Mouse (Mus musculus) C2C12 (cell line): Measurements from ENCODE around the gene Veph1. TPM values are rescaled to one million over a fixed set of nuclear protein-coding genes. Genes with fewer than 3 reads are reported as not detected.

Experiments used
- H3K27me3 ChIP-seq: one replicate; pipeline ENCODE4 v1.6.1; 2011; ENCODE audit not compliant: control insufficient read depth, insufficient read depth, insufficient read length
- H3K36me3 ChIP-seq: one replicate; pipeline ENCODE4 v1.6.1; 2011; ENCODE audit not compliant: control insufficient read depth, insufficient read depth
- H3K4me3 ChIP-seq: one replicate; pipeline ENCODE4 v1.5.1; 2011; ENCODE audit warnings: mild to moderate bottlenecking, control low read depth; ENCODE audit not compliant: poor library complexity, insufficient read depth, severe bottlenecking
- H3K79me2 ChIP-seq: one replicate; pipeline ENCODE4 v1.6.1; 2011; ENCODE audit not compliant: control insufficient read depth, insufficient read depth
- H3K79me3 ChIP-seq: one replicate; pipeline ENCODE4 v1.6.1; 2011; ENCODE audit warnings: low read depth, control low read depth
- H3ac ChIP-seq: one replicate; pipeline ENCODE3; 2011; ENCODE audit warnings: low read depth; ENCODE audit not compliant: control insufficient read depth, insufficient read length
- CEBPB ChIP-seq: IDR thresholded peaks from one replicate; pipeline ENCODE4 v1.6.1; 2011; ENCODE audit warnings: low read depth, mild to moderate bottlenecking, control low read depth, moderate library complexity
- CTCF ChIP-seq: IDR thresholded peaks from one replicate; pipeline ENCODE4 v1.5.1; 2011; ENCODE audit not compliant: control insufficient read depth, insufficient read depth, insufficient read length
- FOSL1 ChIP-seq: IDR thresholded peaks from one replicate; pipeline ENCODE4 v1.8.0; 2011; ENCODE audit warnings: mild to moderate bottlenecking, low read length; ENCODE audit not compliant: poor library complexity, insufficient read depth, severe bottlenecking
- MAX ChIP-seq: IDR thresholded peaks from one replicate; pipeline ENCODE4 v1.6.1; 2011; ENCODE audit warnings: mild to moderate bottlenecking, control low read depth
- MYOD1 ChIP-seq: IDR thresholded peaks from one replicate; pipeline ENCODE4 v1.6.1; 2011; ENCODE audit warnings: low read depth; ENCODE audit not compliant: control insufficient read depth, insufficient read length
- MYOG ChIP-seq: IDR thresholded peaks from one replicate; pipeline ENCODE4 v1.6.1; 2011; ENCODE audit not compliant: control insufficient read depth, insufficient read length; ENCODE audit errors: extremely low read depth
- USF1 ChIP-seq: IDR thresholded peaks from one replicate; pipeline ENCODE4 v1.6.1; 2011; ENCODE audit warnings: low read depth, mild to moderate bottlenecking, control low read depth, moderate library complexity
- polyA plus RNA-seq: library from polyadenylated mRNA; unstranded; fragments of >200 nt; fragmentation: generic; extraction: Trizol; gene quantifications from one replicate; pipeline ENCODE4 v1.2.1, GENCODE M21; 2012; ENCODE audit warnings: missing spikeins

The Veph1 gene
- polyA plus RNA-seq, 1 experiment = not detected

DNA sequence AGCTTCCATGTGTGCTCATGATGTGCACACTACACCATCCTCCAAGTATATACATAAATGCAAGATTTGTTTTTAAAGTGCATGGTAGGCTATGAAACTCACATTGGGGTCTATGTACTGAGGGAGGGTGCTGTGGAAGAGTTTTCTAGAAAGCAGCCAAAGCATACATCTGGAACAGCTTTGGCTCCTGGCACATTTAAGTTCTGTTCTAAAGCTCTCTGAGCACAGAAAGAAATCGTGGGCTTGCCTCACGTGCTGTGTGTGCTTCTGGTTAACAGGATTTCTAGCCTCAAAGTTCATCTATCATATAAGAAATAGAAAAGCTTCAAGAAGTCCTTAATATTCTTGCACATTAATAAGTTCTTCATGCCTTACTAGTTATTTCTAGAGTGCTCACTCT, 204.9 kb downstream of the Veph1 start:
- TF ChIP-seq MYOD1 = no peak
- TF ChIP-seq MYOG = no peak
- no peak for TF ChIP-seq USF1
- TF ChIP-seq MAX = no peak
- TF ChIP-seq CTCF = no peak
- TF ChIP-seq FOSL1 = no peak
- TF ChIP-seq CEBPB = no peak
- Histone ChIP-seq H3K27me3 (no peaks in the 10 kb centered on the region), H3K79me3 (no peaks in the 10 kb centered on the region), H3ac (no peak overlapping the region), H3K79me2 (no peaks in the 10 kb centered on the region), H3K4me3 (no peak overlapping the region), H3K36me3 (no peaks in the 10 kb centered on the region)

GRCm38 (mm10) chr3:66087608-66088007, 209.0 kb downstream of the Veph1 start:
- H3K79me3 ChIP-seq = no peaks in the 10 kb centered on the region
- no peaks in the 10 kb centered on the region for H3K36me3 ChIP-seq
- H3K79me2 ChIP-seq = no peaks in the 10 kb centered on the region
- no peak overlapping the region for H3ac ChIP-seq
- no peak overlapping the region for H3K4me3 ChIP-seq
- no peaks in the 10 kb centered on the region for H3K27me3 ChIP-seq
- TF ChIP-seq MYOD1 = no peak
- no peak for TF ChIP-seq MAX

GRCm38 (mm10) chr3:66083856-66084255, 212.8 kb downstream of the Veph1 start:
- H3K4me3 ChIP-seq = no peak overlapping the region
- no peaks in the 10 kb centered on the region for H3K36me3 ChIP-seq
- H3ac ChIP-seq = no peak overlapping the region
- no peaks in the 10 kb centered on the region for H3K79me2 ChIP-seq
- H3K79me3 ChIP-seq = no peaks in the 10 kb centered on the region
- no peaks in the 10 kb centered on the region for H3K27me3 ChIP-seq
- TF ChIP-seq MAX = no peak
- no peak for TF ChIP-seq USF1
- TF ChIP-seq MYOD1 = no peak
- no peak for TF ChIP-seq MYOG
- no peak for TF ChIP-seq FOSL1
- no peak for TF ChIP-seq CEBPB
- TF ChIP-seq CTCF = no peak

DNA sequence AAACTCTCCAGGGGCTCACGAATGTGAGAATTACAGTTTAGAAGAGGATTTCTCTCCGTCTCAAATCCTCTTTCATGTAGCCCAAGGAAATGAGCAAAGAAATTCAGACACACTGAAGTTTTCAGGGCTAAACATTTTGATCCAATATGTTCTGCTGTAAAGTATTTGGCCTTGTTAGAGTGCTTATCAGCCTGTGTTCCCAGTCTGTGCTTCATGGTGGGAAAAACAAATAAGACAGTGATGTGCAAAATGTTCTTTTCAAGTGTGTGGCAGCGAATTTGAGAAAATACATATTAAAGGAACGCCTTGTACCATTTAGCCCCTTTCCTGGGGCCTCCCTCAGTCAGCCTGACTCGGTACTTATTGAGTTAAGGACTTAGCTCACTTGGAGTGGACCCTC, 213.2 kb downstream of the Veph1 start:
- no peak overlapping the region for H3ac ChIP-seq
- no peaks in the 10 kb centered on the region for H3K79me2 ChIP-seq
- no peak overlapping the region for H3K4me3 ChIP-seq
- no peak for TF ChIP-seq CEBPB
- no peak for TF ChIP-seq MAX
- TF ChIP-seq FOSL1 = no peak
- TF ChIP-seq CTCF = no peak
- TF ChIP-seq MYOD1 = no peak
- no peak for TF ChIP-seq MYOG
- TF ChIP-seq USF1 = no peak
- no peaks in the 10 kb centered on the region for H3K36me3 ChIP-seq
- no peaks in the 10 kb centered on the region for H3K27me3 ChIP-seq
- no peaks in the 10 kb centered on the region for H3K79me3 ChIP-seq

DNA sequence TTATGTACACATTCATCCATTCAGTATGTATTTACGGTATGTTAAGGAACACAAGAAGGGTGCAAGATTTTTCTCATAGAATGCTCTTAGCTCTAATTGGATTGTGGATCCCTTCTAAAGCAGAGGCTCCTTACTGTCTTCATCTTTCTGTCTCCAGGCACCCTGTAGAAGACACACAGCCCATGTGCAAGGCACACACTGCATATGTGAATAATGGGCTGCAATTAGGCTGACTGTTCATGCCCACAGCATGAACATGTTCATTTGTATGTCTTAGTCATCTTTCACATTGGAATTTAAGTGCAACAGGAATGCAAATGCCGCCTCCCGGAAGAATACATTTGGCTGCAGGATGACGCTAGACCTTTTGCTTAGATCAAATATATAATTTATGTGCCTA, 213.7 kb downstream of the Veph1 start:
- Histone ChIP-seq H3K27me3 (no peaks in the 10 kb centered on the region), H3K36me3 (no peaks in the 10 kb centered on the region), H3K79me3 (no peaks in the 10 kb centered on the region), H3ac (no peak overlapping the region), H3K79me2 (no peaks in the 10 kb centered on the region), H3K4me3 (no peak overlapping the region)
- TF ChIP-seq MYOD1 = no peak

- no peaks in the 10 kb centered on the region for H3K36me3 ChIP-seq
- H3K79me3 ChIP-seq = no peaks in the 10 kb centered on the region
- peak; percentile 66 for TF ChIP-seq CEBPB
- TF ChIP-seq CTCF = no peak
- H3K4me3 ChIP-seq = no peak overlapping the region
- H3K27me3 ChIP-seq = no peaks in the 10 kb centered on the region
- no peak overlapping the region for H3ac ChIP-seq
- no peaks in the 10 kb centered on the region for H3K79me2 ChIP-seq
Measured at GRCm38 (mm10) chr3:66081363-66081736, 215.3 kb downstream of the Veph1 start.

DNA sequence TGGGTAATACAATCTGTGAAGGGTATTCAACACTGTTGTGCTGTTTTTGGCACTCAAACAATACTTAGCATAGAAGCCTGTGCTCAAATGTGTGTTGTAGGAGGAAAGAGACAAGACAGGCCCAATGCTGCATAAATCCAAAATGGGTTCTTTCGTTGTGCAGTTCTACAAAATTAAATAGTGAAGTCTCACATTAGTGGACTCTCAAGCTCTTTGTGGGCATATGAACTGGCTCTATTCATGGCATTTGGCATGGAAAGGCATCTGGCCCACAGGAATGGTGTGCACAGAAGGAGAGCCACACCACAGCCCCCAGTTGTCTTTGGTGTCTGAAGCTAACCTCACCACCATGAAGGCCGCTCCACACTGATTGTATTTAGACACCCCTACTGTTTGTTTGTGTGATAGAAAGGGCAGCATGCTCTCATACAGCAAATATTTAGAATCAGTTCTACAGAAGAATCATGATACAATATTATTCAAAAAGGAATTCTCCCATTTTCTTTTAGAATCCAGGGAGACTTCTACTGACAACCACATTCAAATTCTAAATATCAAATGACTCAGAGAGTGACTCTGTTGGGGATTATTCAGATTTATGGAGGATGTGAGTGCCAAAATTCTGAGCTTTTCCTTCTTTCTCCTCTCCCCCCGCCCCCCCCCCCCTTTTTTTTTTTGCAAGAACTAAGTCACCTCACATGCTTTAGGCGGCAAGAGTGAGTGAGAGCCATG, 215.8 kb downstream of the Veph1 start:
- Histone ChIP-seq H3ac (no peak overlapping the region), H3K79me3 (no peaks in the 10 kb centered on the region), H3K27me3 (no peaks in the 10 kb centered on the region), H3K36me3 (no peaks in the 10 kb centered on the region), H3K4me3 (no peak overlapping the region), H3K79me2 (no peaks in the 10 kb centered on the region)
- TF ChIP-seq MYOG (no peak), CEBPB (no peak), MYOD1 (no peak), USF1 (no peak), MAX (no peak), FOSL1 (no peak)
